Mouse (Mus musculus) ovary, postnatal 10 days (tissue): ENCODE data around the gene Odc1.
A peak's percentile ranks its signal among the peaks of the same experiment; 100 is the strongest.
"Not testable (repeated sequence)": the region's sequence is repeated elsewhere in the genome, so short reads cannot be mapped to it uniquely, and the experiment has no call there.

ENCODE experiments used
- DNase-seq: peaks from one replicate; pipeline ENCODE4 v3.0.0; 2022; ENCODE audit warnings: low spot score

Gene Odc1

GRCm38 (mm10) chr12:17544209-17545106 is at the start of gene Odc1:
Odc1 (plus strand) TSS chr12:17544794.
- DNase-seq = peak; percentile 97

GRCm38 (mm10) chr12:17494809-17495208 is 49.8 kb upstream of the Odc1 start:
- no peak for DNase-seq

GRCm38 (mm10) chr12:17495858-17496451 is 48.6 kb upstream of the Odc1 start:
- no peak for DNase-seq

- DNase-seq = no peak
Measured at GRCm38 (mm10) chr12:17505620-17506074, 38.9 kb upstream of the Odc1 start.

GRCm38 (mm10) chr12:17506117-17506993 is 38.2 kb upstream of the Odc1 start:
- DNase-seq = no peak

- no peak for DNase-seq
Measured at GRCm38 (mm10) chr12:17506994-17507542, 37.5 kb upstream of the Odc1 start.

GRCm38 (mm10) chr12:17509310-17509709 is 35.3 kb upstream of the Odc1 start:
- no peak for DNase-seq

GRCm38 (mm10) chr12:17510158-17510557 is 34.4 kb upstream of the Odc1 start:
- no peak for DNase-seq

- no peak for DNase-seq
Measured at GRCm38 (mm10) chr12:17511019-17511418, 33.6 kb upstream of the Odc1 start.

- DNase-seq = no peak
Measured at GRCm38 (mm10) chr12:17529180-17529579, 15.4 kb upstream of the Odc1 start.

- DNase-seq = no peak
Measured at GRCm38 (mm10) chr12:17529726-17530125, 14.9 kb upstream of the Odc1 start.

- no peak for DNase-seq
Measured at GRCm38 (mm10) chr12:17530825-17531224, 13.8 kb upstream of the Odc1 start.

- DNase-seq = no peak
Measured at GRCm38 (mm10) chr12:17536222-17536621, 8.4 kb upstream of the Odc1 start.

- DNase-seq = no peak
Measured at GRCm38 (mm10) chr12:17537147-17537546, 7.4 kb upstream of the Odc1 start.

GRCm38 (mm10) chr12:17538087-17538486 is 6.5 kb upstream of the Odc1 start:
- DNase-seq = no peak

GRCm38 (mm10) chr12:17539041-17539440 is 5.6 kb upstream of the Odc1 start:
- no peak for DNase-seq

- no peak for DNase-seq
Measured at GRCm38 (mm10) chr12:17540040-17540552, 4.5 kb upstream of the Odc1 start.

- DNase-seq = no peak
Measured at GRCm38 (mm10) chr12:17545107-17545571, 545 bp downstream of the Odc1 start.

GRCm38 (mm10) chr12:17545884-17546283 is 1.3 kb downstream of the Odc1 start:
- no peak for DNase-seq

GRCm38 (mm10) chr12:17547552-17547951 is 3.0 kb downstream of the Odc1 start:
- DNase-seq = not testable (repeated sequence)

- no peak for DNase-seq
Measured at GRCm38 (mm10) chr12:17548505-17548904, 3.9 kb downstream of the Odc1 start.

GRCm38 (mm10) chr12:17549421-17549820 is 4.8 kb downstream of the Odc1 start:
- DNase-seq = not testable (repeated sequence)
